Mouse (Mus musculus): ENCODE results near the gene Ednrb. TPM values are rescaled to one million over a fixed set of nuclear protein-coding genes. Genes with fewer than 3 reads are reported as not detected.

Ednrb gene
- polyA plus RNA-seq, 1 experiment from 2014 or later: 77.3 TPM

Other genes starting within 250 kb of the Ednrb start
- 23.5 and 27.1 TPM in 2 replicates for gene Slain1, start 194.2 kb downstream of the Ednrb start, polyA plus RNA-seq (2014; fragmentation: Nextera tagmentation; extraction: Ambion mirVana)

Measured in forebrain, embryonic 14.5 days (tissue).